Mouse (Mus musculus) left cerebral cortex, postnatal 10 days (tissue): ENCODE results near the gene Ttl. TPM values are rescaled to one million over a fixed set of nuclear protein-coding genes. Genes with fewer than 3 reads are reported as not detected.

Source experiments
- DNase-seq, 2 experiments: peaks; one replicate each; pipeline ENCODE4 v3.0.0; 2021 to 2022; ENCODE audit warnings: low spot score in 2 of 2, mixed read lengths in 1 of 2; ENCODE audit errors: extremely low spot score in 1 of 2
- intact Hi-C: fragments of 180-260 bp; cut with DNase I; formaldehyde crosslinking; loops from one replicate; pipeline ENCODE4 v1.15.1; 2025
- total RNA-seq, 2 experiments: library from RNA; stranded (reverse); gene quantifications; 2 replicates each; pipeline ENCODE4 v1.2.3; 2021

Gene Ttl
- total RNA-seq, 2 experiments from 2014 or later, result 85.0 to 90.5 TPM

- intact Hi-C loops, result no loop called here
- no peak for DNase-seq
Observed at GRCm38 (mm10) chr2:129079194-129079593, 13.5 kb downstream of the Ttl start.

GRCm38 (mm10) chr2:129081097-129081496, 15.4 kb downstream of the Ttl start:
- DNase-seq, result no peak
- intact Hi-C loops, result no loop called here

GRCm38 (mm10) chr2:129083514-129083913, 17.8 kb downstream of the Ttl start:
- intact Hi-C loops, result no loop called here
- no peak for DNase-seq

GRCm38 (mm10) chr2:129084959-129085358, 19.2 kb downstream of the Ttl start:
- DNase-seq, result no peak
- intact Hi-C loops, result no loop called here

DNA sequence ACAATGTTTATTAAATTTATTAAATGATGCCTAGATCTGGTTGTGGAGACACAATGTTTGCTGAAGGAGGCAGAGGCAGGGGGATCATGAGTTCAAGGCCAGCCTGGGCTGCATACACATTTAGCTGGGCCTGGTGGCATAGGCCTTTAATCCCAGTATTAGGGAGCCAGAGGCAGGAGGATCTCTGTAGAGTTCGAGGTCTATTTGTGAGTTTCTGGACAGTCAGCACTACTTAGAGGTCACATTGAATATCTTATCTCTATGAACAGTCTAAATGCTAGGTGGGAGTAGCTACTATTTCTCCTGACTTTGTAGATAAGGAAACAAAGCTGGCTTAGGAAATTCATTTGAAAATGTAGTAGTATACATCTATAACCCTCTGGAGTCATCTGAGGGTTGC, 21.8 kb downstream of the Ttl start:
- intact Hi-C loops, result no loop called here
- DNase-seq, result no peak

DNA sequence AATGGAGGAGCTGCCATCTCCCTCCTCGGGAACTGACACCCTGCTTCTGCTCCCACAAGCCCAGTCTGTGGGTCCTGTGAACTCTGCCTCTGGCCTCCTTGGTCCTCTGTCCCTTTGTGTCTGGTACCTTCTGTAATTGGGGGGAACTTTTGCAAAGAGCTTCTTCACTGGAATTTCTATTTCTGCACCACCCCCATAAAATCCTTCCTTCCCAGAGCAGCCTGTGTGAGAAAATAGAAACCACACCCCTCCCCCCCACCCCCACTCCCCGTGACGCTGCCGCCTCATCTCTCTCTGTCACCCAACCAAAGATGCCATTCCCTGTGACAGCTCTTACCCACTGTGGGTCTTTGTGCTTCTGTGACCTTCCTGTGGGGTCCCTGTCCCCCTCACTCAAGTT, 24.6 kb downstream of the Ttl start:
- intact Hi-C loops, result no loop called here
- no peak for DNase-seq

GRCm38 (mm10) chr2:129092810-129093209, 27.1 kb downstream of the Ttl start:
- intact Hi-C loops, result no loop called here
- DNase-seq, result no peak

DNA sequence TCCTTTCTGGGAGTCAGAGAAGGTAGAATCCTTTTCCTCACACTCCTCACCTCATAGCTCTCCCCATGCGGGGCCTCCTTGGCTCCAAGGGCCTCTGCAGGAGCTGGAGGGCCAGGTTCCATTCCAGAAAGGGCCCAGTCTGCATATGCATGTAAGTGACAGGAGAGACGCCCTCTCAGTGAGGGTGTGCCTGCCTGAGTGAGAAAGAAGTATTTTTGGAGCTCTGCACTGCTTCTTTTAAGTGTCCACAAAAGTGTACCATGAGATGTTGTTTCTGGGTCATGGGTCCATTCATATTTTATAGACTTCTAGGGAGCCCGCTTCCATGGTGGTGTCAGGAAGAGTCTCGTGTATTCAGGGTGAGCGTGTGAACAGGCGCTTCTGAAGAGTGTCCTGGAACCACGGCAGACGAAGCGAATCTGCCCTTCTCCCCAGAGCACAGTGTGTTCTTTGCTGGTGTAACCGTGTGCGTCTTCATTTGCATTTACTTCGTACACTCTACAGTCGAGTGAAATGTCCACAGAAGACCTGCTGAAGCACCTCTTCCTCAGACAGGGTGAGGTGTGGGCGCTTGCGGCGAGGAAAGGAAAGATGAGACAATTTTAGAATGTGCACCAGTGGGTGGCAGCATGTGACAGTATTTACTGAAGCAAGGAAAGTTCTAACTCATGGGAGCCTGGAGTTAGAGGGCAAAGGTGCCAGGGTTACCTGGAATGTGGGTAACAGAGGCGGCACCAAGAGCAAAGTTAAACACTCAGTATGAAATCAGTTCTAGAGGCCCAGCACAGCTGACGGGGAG, 28.4 kb downstream of the Ttl start:
- intact Hi-C loops, result no loop called here

DNA sequence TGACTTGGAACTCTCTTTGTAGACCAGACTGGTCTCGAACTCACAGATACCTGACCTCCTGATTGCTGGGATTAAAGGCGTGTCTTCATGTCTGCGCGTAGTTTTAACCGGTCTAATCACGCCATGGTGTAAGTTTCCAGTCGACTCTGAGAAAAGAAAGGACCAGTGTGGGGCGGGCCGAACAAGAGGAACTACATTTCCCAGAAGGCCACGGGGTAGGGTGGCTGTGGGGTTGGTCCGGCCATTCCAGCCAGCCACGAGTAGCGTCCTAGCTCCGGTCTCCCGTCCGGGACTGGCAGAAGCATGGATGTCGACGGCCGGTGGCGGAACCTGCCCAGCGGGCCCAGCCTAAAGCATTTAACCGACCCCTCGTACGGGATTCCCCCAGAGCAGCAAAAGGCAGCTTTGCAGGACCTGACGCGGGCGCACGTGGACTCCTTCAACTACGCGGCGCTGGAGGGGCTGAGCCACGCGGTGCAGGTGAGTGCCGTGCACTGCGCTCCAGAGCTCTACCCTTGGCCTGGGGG, 35.1 kb downstream of the Ttl start, which contains the start of gene Polr1b:
Polr1b (plus strand) TSS at position 212 of the 527 bp plus-strand sequence.
- peak; percentile 94 for DNase-seq
- intact Hi-C loops, result no loop called here

More for the DNA sequence above, 28.4 kb downstream of the Ttl start:
- DNase-seq, result no peak

GRCm38 (mm10) chr2:129112924-129113323, 47.2 kb downstream of the Ttl start:
- intact Hi-C loops, result no loop called here

GRCm38 (mm10) chr2:129115706-129116367, 50.1 kb downstream of the Ttl start:
- DNase-seq, result no peak

More at GRCm38 (mm10) chr2:129112924-129113323, 47.2 kb downstream of the Ttl start:
- no peak for DNase-seq

DNA sequence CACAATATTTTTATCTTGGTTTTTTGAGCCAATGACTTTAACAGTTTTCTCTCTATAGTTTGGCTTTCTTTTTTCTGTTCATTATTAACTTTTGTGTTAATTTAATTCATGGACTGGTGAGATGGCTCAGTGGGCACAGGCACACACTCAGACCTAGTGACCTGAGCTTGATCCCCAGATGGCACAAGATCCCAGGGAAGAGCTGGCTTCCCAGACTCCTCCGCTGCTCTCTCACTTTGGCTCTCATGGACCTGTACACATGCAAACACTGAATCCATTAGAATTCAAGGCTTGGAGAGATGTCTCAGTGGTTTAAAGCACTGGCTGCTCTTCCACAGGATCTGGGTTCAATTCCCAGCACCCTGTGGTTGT, 50.6 kb downstream of the Ttl start:
- DNase-seq, result no peak
- intact Hi-C loops, result no loop called here

More at GRCm38 (mm10) chr2:129115706-129116367, 50.1 kb downstream of the Ttl start:
- intact Hi-C loops, result no loop called here

DNA sequence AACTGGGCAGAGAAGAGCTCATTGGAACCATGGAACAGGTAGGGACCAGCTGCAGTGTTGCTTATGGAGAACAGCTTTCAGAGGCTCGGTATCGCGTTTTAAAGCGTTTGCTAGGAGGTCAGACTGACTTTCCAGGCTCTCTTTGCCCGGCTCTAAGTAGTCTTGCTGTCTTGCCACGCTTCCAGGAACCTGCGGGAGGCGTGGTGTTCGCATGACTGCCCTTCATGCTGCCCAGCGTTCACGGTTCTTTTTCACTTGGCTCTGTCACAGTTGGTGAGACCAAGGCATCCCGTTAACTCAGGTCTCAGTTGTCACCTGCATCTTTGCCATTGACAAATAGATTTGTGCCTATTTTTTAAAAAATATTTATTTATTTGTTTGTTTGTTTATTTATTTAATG, 52.3 kb downstream of the Ttl start:
- DNase-seq, result no peak
- intact Hi-C loops, result no loop called here

DNA sequence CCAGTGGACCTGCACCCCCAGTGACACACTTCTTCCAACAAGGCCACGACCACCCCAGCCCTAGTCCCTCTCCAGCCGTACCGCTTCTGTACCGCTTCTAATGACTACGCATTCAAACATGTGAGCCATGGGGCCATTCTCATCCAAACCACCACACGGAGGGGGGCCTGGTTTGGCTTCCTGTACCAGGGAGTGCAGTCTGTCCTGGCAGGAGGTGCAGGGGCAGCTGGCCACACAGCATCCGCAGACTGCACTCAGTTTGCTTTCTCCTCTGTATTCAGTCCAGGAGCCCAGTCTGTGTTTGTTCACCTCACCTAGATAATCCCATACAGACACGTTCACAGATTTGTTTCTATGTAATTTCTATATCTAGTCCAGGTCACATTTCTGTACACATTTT, 56.2 kb downstream of the Ttl start:
- no peak for DNase-seq
- intact Hi-C loops, result no loop called here

GRCm38 (mm10) chr2:129129412-129129929, 63.7 kb downstream of the Ttl start, which contains the start of gene Chchd5:
Gene Chchd5 (plus strand): TSS chr2:129129700.
- intact Hi-C loops, result loop anchor here (5.0 kb wide), 1 partner anchor 68 kb away; the partner anchor contains the start of gene Slc20a1
- DNase-seq, result peak; percentile 94 to 98

DNA sequence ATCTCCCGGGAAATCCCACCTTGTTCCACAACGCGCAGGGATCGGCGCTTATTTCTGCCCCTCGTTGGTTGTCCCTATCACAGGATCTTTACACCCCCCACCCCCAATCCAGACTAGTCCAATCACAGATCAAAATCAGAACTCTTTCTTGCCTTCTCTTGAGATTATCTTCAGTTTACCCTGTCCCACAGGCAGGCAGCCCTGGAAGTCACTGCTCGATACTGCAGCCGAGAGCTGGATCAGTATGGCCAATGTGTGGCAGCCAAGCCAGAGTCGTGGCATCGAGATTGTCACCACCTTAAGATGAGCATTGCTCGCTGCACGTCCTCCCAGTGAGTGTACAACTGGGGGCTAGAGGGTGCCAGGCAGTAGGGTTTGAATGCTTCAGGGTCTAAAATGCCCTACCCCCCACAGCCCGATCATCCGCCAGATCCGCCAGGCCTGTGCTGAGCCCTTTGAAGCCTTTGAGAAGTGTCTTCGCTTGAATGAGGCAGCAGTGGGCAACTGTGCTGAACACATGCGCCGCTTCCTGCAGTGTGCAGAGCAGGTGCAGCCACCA, 64.3 kb downstream of the Ttl start:
- intact Hi-C loops, result loop anchor here (5.0 kb wide), 1 partner anchor 67 kb away; the partner anchor contains the start of gene Slc20a1

GRCm38 (mm10) chr2:129130776-129131175, 65.0 kb downstream of the Ttl start:
- intact Hi-C loops, result no loop called here
- DNase-seq, result no peak

More for the DNA sequence above, 64.3 kb downstream of the Ttl start:
- DNase-seq, result peak; percentile 9 to 42

GRCm38 (mm10) chr2:129132231-129132630, 66.5 kb downstream of the Ttl start:
- intact Hi-C loops, result no loop called here
- DNase-seq, result no peak
